Mouse (Mus musculus): ENCODE results near the gene Il13.

The Il13 gene

DNA sequence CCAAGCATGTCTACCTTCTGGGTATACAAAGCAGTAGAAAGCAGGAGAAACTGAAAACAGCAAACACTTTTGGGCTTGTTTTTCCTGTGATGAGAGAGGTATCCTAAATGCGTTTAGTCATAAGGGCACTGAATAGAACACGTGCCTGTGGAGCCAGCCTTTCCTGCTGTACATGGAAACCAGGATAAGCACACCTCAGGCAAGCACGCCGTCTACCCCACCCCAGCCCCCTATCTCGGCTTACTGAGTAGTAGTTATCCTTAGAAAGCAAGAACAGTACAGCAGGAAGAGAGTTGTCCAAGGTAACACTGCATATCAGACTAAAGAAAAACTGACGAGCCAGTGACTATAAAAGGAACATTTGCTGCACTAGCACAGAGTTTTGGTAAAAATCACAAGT, 23.3 kb upstream of the Il13 start:
- H3K9me3 ChIP-seq (ENCODE audit: low read length) = no peaks in the 10 kb centered on the region
- H3K27me3 ChIP-seq (ENCODE audit: insufficient read depth, low read length) = no peaks in the 10 kb centered on the region
- peaks cover 64% of the 10 kb centered on the region for H3K36me3 ChIP-seq (ENCODE audit: insufficient read depth, low read length)
- TF ChIP-seq POU5F1 (IDR thresholded peaks at IDR 0.05; ENCODE audit: borderline replicate concordance, low read length) = no peak
- TF ChIP-seq NANOG (IDR thresholded peaks at IDR 0.05; ENCODE audit: borderline replicate concordance, low read length) = no peak
- TF ChIP-seq CTCF (conservative IDR thresholded peaks at IDR 0.05; ENCODE audit: low read length) = no peak
- no peaks in the 10 kb centered on the region for H3K4me1 ChIP-seq (replicated peaks; ENCODE audit: low read depth, low read length)
- H3K4me3 ChIP-seq (replicated peaks; ENCODE audit: low read length) = no peak overlapping the region

DNA sequence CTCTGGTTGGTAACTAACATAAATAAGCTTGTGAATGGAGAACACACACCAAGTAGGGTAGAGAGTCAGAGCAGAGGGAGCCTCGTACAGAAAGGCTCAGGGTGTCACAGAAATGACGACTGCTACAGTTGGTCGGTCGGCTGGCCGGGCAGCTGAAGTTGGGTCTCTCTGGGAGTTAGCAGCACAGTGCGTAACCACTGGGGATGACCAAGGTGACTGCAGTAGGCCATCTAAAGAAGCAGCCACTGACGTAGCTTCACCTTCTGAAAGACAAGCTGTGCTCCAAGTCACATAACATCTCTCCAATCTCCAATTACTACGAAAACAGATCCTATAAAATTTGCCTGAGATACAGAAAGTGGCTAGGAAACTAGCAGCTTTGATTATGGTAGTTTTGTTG, 22.9 kb upstream of the Il13 start:
- Histone ChIP-seq H3K4me3 (replicated peaks; ENCODE audit: low read length) (no peak overlapping the region), H3K36me3 (ENCODE audit: insufficient read depth, low read length) (peaks cover 67% of the 10 kb centered on the region), H3K27me3 (ENCODE audit: insufficient read depth, low read length) (no peaks in the 10 kb centered on the region), H3K9me3 (ENCODE audit: low read length) (no peaks in the 10 kb centered on the region), H3K4me1 (replicated peaks; ENCODE audit: low read depth, low read length) (no peaks in the 10 kb centered on the region)
- TF ChIP-seq NANOG (IDR thresholded peaks at IDR 0.05; ENCODE audit: borderline replicate concordance, low read length) (no peak), CTCF (conservative IDR thresholded peaks at IDR 0.05; ENCODE audit: low read length) (no peak), POU5F1 (IDR thresholded peaks at IDR 0.05; ENCODE audit: borderline replicate concordance, low read length) (no peak)

DNA sequence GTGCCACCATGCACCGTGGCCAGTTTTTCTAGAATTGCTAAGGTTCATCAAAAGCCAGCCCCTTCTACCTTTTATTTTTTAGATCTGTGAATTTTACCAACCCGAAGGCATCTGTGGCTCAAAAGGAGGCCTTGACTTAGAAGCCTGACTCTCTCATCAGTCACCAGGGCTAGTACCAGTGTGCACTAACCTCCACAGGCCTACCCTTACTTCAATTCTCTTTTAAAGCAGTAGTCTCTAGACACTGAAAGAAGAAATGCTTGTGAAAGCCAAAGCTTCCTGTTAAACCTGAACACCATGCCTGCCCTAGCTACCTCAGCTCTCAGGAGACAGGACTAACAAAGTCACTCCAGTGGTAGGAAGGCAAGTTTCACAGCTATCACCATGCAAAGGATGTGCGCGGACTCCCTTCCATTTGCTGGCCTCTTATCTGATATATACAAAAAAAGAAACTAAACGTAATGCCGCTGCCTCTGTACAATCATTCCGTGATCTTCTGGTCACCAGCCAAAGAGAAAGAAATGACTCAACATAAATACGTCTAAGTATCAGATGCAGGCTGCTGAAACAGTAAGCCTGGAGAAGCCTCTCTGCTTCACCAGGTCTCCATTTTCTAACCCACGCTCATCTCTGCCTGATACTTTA, 22.2 kb upstream of the Il13 start:
- Histone ChIP-seq H3K36me3 (ENCODE audit: insufficient read depth, low read length) (peaks cover 72% of the 10 kb centered on the region), H3K4me3 (replicated peaks; ENCODE audit: low read length) (no peak overlapping the region), H3K9me3 (ENCODE audit: low read length) (no peaks in the 10 kb centered on the region), H3K27me3 (ENCODE audit: insufficient read depth, low read length) (no peaks in the 10 kb centered on the region), H3K4me1 (replicated peaks; ENCODE audit: low read depth, low read length) (no peaks in the 10 kb centered on the region)
- no peak for TF ChIP-seq NANOG (IDR thresholded peaks at IDR 0.05; ENCODE audit: borderline replicate concordance, low read length)

DNA sequence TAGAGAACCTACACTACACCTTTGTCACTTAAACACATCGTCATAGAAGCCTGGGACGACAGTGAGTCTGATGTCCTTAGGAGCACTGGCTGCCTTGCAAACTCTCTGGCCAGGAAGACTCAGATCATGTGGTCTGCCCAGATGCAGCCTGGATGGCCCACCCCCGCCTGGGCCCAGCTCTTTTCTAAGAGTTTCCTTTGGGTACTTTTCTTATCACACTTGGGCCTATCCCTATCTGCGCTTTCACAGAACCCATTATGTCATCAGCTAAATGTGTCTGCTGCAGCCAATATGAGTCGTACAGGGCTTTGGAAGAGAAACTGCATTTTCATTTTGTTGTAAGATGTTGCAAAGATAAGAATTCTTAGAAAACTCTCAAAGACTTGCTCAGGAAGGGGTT, 20.5 kb upstream of the Il13 start:
- no peaks in the 10 kb centered on the region for H3K27me3 ChIP-seq (ENCODE audit: insufficient read depth, low read length)
- H3K9me3 ChIP-seq (ENCODE audit: low read length) = no peaks in the 10 kb centered on the region
- TF ChIP-seq CTCF (conservative IDR thresholded peaks at IDR 0.05; ENCODE audit: low read length) (no peak), NANOG (IDR thresholded peaks at IDR 0.05; ENCODE audit: borderline replicate concordance, low read length) (no peak), POU5F1 (IDR thresholded peaks at IDR 0.05; ENCODE audit: borderline replicate concordance, low read length) (no peak)
- H3K36me3 ChIP-seq (ENCODE audit: insufficient read depth, low read length) = peaks cover 77% of the 10 kb centered on the region
- H3K4me3 ChIP-seq (replicated peaks; ENCODE audit: low read length) = no peak overlapping the region
- H3K4me1 ChIP-seq (replicated peaks; ENCODE audit: low read depth, low read length) = no peaks in the 10 kb centered on the region

DNA sequence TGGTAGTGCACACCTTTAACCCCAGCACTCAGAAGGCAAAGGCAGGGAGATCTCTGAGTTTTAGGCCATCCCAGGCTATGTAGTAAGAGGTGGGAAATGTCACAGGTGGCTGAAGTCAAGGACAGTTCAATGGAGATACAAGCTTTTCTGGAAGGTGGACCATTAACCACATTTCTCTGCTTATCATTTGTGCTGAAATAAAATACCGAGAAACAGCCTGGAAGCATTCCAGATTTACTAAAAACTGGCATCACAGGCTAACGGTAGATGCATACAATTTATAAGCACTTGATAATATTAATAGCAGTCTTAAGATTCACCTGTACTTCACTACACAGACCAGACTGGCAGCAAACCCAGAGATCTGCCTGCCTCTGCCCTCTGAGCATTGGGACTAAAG, 17.9 kb upstream of the Il13 start:
- no peaks in the 10 kb centered on the region for H3K9me3 ChIP-seq (ENCODE audit: low read length)
- H3K36me3 ChIP-seq (ENCODE audit: insufficient read depth, low read length) = peaks cover 75% of the 10 kb centered on the region
- no peaks in the 10 kb centered on the region for H3K27me3 ChIP-seq (ENCODE audit: insufficient read depth, low read length)
- TF ChIP-seq POU5F1 (IDR thresholded peaks at IDR 0.05; ENCODE audit: borderline replicate concordance, low read length) (no peak), NANOG (IDR thresholded peaks at IDR 0.05; ENCODE audit: borderline replicate concordance, low read length) (no peak), CTCF (conservative IDR thresholded peaks at IDR 0.05; ENCODE audit: low read length) (no peak)
- H3K4me1 ChIP-seq (replicated peaks; ENCODE audit: low read depth, low read length) = no peaks in the 10 kb centered on the region
- H3K4me3 ChIP-seq (replicated peaks; ENCODE audit: low read length) = no peak overlapping the region

DNA sequence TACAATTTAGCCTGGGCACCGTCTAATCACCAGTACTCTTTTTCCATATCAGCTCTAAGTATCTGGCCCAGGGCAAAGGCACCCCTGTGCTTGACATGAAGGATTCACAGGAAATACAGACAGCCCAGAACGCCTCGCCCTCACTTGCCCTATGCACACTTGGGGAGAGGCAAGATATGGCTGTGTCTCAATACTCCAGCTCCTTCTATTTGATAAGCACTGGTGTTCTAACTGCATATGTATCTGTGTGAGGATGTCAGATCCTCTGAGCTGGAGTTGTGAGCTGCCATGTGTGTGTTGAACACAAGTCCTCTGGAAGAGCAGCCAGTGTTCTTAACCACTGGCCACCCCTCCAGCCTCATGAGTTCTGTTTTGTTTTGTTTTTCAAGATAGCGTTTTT, 16.9 kb upstream of the Il13 start:
- no peak for TF ChIP-seq CTCF (conservative IDR thresholded peaks at IDR 0.05; ENCODE audit: low read length)
- TF ChIP-seq POU5F1 (IDR thresholded peaks at IDR 0.05; ENCODE audit: borderline replicate concordance, low read length) = no peak
- Histone ChIP-seq H3K4me1 (replicated peaks; ENCODE audit: low read depth, low read length) (no peaks in the 10 kb centered on the region), H3K9me3 (ENCODE audit: low read length) (no peaks in the 10 kb centered on the region), H3K4me3 (replicated peaks; ENCODE audit: low read length) (no peak overlapping the region), H3K27me3 (ENCODE audit: insufficient read depth, low read length) (no peaks in the 10 kb centered on the region), H3K36me3 (ENCODE audit: insufficient read depth, low read length) (peaks cover 67% of the 10 kb centered on the region)

DNA sequence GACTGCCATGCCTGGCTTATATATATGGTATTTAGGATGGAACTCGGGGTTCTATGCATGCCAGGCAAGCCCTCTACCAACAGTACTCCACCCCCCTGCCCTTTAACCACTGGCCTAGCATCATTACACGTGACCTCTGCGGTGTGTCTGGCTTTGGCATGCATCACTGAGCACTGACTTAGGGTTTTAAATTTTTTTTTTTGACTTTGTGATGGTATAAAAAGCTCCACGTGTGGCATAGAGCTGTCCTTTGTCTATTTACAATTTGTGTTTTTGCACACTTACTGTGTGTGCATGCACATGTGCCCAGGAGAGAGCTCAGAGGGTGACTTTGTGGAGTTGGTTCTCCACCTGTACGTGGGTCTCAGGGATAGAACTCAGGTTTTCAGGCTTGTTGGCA, 9.5 kb upstream of the Il13 start:
- H3K27me3 ChIP-seq (ENCODE audit: insufficient read depth, low read length) = peaks cover 9% of the 10 kb centered on the region
- H3K4me3 ChIP-seq (replicated peaks; ENCODE audit: low read length) = no peak overlapping the region
- no peak for TF ChIP-seq POU5F1 (IDR thresholded peaks at IDR 0.05; ENCODE audit: borderline replicate concordance, low read length)
- no peak for TF ChIP-seq NANOG (IDR thresholded peaks at IDR 0.05; ENCODE audit: borderline replicate concordance, low read length)
- no peak for TF ChIP-seq CTCF (conservative IDR thresholded peaks at IDR 0.05; ENCODE audit: low read length)
- H3K9me3 ChIP-seq (ENCODE audit: low read length) = no peaks in the 10 kb centered on the region
- H3K36me3 ChIP-seq (ENCODE audit: insufficient read depth, low read length) = no peaks in the 10 kb centered on the region; the same call in 1 of the 2 replicates
- H3K4me1 ChIP-seq (replicated peaks; ENCODE audit: low read depth, low read length) = peaks cover 8% of the 10 kb centered on the region

DNA sequence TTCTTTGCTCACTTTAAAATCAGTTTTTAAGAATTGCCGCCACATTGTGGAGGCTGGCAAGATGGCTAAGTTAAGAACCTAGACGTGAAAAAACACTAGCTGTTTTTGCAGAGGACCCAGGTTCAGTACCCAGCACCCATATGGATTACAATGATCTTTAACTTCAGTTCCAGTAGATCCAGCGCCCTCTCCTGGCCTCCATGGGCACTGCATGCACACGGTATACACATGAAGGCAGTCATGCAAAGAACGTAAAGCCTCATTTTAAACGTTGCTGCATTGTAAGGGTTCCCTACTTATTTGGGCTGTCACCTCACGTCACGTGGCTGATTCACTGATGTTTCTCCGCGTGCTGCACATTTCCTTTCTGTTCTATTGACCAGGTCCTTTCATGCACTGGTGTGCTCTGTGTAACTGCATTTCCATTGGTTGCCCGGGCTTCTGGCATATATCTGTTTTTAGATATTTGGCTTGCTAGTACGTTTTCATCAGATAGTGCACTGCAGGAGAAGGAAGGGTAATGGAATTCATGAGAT, 8.3 kb upstream of the Il13 start:
- no peaks in the 10 kb centered on the region for H3K9me3 ChIP-seq (ENCODE audit: low read length)
- H3K36me3 ChIP-seq (ENCODE audit: insufficient read depth, low read length) = no peaks in the 10 kb centered on the region; the same call in 1 of the 2 replicates
- H3K27me3 ChIP-seq (ENCODE audit: insufficient read depth, low read length) = peaks cover 14% of the 10 kb centered on the region
- H3K4me3 ChIP-seq (replicated peaks; ENCODE audit: low read length) = no peak overlapping the region
- peaks cover 9% of the 10 kb centered on the region for H3K4me1 ChIP-seq (replicated peaks; ENCODE audit: low read depth, low read length)
- TF ChIP-seq NANOG (IDR thresholded peaks at IDR 0.05; ENCODE audit: borderline replicate concordance, low read length) (no peak), CTCF (conservative IDR thresholded peaks at IDR 0.05; ENCODE audit: low read length) (peak; percentile 69), POU5F1 (IDR thresholded peaks at IDR 0.05; ENCODE audit: borderline replicate concordance, low read length) (no peak)

DNA sequence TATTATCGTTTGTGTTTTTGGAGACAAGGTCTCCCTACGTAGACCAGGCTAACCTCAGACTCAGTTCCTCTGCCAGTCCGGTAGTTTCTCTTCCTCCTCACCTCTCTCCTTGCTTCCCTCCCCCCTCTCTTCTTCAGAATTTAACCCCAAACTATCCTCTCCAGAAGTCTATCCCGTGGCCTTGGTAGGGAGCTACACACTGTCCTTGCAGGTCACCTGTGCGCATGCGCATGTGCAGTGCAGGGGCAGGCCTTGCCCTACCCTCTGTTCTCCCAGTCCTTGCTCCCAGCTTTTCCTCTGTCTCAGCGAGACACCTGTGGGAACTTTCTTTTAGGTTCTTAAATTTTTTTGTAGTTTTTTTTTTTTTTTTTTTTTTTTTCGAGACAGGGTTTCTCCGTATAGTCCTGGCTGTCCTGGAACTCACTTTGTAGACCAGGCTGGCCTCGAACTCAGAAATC, 3.3 kb upstream of the Il13 start:
- Histone ChIP-seq H3K9me3 (ENCODE audit: low read length) (no peaks in the 10 kb centered on the region), H3K36me3 (ENCODE audit: insufficient read depth, low read length) (no peaks in the 10 kb centered on the region), H3K4me3 (replicated peaks; ENCODE audit: low read length) (no peak overlapping the region), H3K4me1 (replicated peaks; ENCODE audit: low read depth, low read length) (peaks cover 33% of the 10 kb centered on the region), H3K27me3 (ENCODE audit: insufficient read depth, low read length) (peaks cover 60% of the 10 kb centered on the region)
- no peak for TF ChIP-seq NANOG (IDR thresholded peaks at IDR 0.05; ENCODE audit: borderline replicate concordance, low read length)
- no peak for TF ChIP-seq CTCF (conservative IDR thresholded peaks at IDR 0.05; ENCODE audit: low read length)
- no peak for TF ChIP-seq POU5F1 (IDR thresholded peaks at IDR 0.05; ENCODE audit: borderline replicate concordance, low read length)

Data from E14TG2a.4 (cell line).